Mouse (Mus musculus) megakaryocyte-erythroid progenitor cell, adult 5-6 weeks (primary cell): ENCODE measurements around the gene Plxdc1. TPM values are rescaled to one million over a fixed set of nuclear protein-coding genes. Genes with fewer than 3 reads are reported as not detected.

Experiments used
- ATAC-seq: replicated peaks from 2 replicates; pipeline ENCODE4 v1.8.0; 2016; ENCODE audit warnings: mild to moderate bottlenecking, inconsistent platforms; ENCODE audit not compliant: severe bottlenecking, poor library complexity, low FRiP score, low TSS enrichment
- total RNA-seq, 2 experiments: library from RNA; stranded (forward) in 1 of 2; stranded (reverse) in 1 of 2; fragments of 200-1000, 215-1000 nt in 1 of 2; fragments of >200 nt in 1 of 2; fragmentation: Nextera tagmentation in 1 of 2; gene quantifications; 2 replicates each; pipeline ENCODE4 v1.2.3; 2014 to 2017

The Plxdc1 gene
- total RNA-seq (2014; fragmentation: Nextera tagmentation) (10.2 and 11.8 TPM in 2 replicates), total RNA-seq (2017) (3.4 and 4.1 TPM in 2 replicates)

DNA sequence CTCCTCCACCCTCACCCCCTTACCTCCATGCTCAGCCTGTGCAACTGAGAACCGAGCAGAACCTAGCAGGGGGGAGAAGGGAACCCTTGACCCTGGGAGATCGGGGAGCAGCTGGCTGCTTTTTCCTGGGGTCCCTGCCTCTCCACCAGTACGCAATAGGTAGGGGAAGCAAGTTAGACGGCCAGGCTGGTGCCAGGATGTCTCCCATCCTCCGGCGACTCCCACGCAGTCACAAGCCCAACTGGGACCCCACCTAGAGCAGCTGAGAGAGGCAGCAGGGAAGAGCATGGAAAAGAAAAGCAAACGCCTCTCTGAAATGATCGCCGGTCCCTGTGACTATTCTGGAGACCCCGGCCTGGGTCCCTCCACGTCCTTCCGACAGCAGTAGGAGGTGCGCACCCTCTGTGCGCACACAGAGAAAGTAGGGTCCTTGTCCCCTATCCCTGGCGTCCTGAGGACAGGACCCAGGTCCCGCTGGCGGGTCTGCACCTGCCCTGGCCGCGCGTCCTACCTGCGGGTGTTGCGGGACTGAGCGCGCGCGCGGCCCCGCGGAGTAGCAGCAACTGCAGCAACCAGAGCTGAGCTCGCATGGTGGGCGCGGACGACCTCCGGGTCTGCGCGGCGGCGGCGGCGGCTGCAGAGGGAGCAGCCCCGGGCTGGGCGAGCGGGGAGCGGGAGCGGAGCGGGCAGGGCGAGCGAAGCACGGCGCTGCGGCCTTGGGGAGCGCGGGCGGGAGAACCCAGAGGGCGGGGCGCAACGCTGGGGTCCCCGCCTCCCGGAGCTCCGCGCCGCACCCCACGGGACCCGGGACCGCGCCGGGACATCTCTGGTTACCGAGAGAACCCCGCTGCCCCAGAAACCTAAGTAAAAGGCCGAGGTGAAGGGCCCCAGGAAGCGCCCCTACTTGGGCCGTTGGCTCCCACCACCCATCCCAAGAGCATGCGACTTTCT, at the start of gene Plxdc1:
Gene Plxdc1 (minus strand): TSS at position 718 of the 951 bp plus-strand sequence.
- no peak for ATAC-seq

DNA sequence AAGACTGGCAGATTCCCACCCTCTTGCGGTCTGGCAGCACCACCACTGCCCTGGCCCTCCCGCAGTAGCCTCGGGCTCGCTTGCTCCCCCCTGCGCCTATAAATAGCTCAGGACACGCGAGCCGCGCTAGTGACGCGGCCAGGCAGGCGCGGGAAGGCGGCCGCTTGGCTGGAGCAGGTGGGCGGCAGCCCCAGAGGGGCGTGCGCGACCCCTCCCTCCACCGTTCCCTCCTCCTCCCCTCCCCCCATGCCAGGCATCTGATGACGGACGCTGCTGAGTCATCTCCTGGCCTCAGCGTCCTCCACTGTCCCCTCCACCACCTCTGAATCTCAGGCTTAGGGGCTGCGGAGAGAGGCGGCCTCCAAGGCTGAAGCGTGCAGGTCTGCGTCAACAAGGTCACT, 49.7 kb upstream of the Plxdc1 start:
- ATAC-seq, result no peak

DNA sequence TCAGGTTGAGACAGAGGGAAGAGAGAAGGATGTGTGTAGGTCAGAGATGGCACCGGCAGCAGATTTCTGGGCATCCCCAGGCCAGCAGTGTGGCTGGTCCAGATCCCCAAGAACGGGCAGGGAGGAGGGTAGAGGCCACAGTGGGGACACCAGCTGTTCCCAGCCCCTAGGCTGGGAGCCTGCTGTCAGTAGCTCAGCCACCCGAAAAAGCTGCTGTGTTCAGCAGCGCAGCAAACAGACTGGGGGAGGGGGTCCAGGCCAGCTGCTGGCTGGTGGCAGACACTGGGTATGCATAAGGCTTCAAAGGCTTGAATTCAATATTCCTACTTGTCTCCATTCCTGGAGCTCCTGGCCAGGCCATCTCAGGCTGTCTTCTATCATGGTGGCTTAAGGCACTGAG, 48.6 kb upstream of the Plxdc1 start:
- ATAC-seq, result no peak

DNA sequence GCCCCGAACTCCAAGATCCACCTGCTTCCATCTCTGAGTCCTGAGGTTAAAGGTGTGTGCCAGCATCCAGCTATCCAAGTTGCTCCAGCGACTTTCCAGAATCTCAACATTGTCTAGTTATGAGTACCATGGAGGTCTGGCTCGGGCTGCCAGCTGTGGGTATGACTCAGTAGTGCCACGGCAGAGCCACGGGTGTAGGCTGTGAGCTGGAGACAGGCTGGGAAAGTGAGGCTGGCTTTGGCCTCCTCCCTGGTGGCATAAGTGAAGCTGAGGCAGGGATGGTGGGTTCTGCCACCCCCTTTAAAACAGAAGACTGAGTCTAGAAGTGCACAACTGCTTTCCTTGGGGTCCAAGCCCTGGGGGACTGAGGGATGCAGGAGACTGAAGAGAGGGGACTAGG, 47.8 kb upstream of the Plxdc1 start:
- no peak for ATAC-seq

DNA sequence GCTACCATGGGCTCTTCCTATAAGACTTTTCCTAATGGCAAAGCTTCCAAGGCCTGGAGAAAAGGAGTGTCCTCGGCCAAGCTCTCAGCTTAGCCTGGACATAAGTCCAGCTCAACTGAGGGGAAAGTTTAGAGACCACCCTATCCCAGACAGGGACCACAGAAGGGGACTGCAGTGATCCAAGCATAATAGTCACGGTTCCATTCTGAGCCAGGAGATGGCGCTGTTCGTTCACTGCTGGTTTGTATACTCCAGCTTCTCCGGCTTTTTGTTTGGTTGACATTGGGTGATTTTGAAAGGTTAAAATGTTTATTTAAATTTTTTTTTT, 45.2 kb upstream of the Plxdc1 start:
- ATAC-seq, result peak; percentile 45; the same call in 1 of the 2 replicates

DNA sequence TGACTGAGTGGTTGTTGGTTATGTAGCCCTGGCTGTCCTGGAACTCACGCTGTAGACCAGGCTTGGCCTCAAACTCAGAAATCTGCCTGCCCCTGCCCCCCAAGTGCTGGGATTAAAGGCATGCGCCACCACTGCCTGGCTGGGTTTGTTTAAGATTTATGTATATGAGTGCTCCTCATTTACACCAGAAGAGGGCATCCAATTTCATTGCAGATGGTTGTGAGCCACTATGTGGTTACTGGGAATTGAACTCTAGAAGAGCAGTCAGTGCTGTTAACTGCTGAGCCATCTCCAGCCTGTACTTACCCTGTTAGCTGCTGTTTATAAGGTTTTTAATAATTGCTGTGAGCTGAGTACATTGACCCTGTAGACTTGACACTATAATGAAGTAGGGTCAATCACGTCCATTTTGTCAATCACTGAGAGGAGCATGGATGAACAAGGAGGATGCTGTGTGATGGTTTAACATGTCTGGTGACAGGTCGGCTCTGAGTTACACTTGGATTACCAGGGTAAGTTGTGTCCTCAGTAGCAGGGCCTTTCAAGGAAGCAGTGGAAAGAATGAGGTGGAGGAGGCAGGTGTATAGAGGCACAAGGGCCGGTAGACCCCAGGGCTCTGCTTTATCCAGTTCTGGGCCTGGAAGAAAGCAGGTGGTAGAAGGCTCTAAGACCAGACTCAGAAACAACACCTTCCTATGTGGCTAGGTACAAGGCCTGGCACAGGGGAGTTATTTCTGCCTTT, 44.6 kb upstream of the Plxdc1 start:
- ATAC-seq, result 0 out of 2 replicates have a peak, but pooled peaks have one; percentile 4

DNA sequence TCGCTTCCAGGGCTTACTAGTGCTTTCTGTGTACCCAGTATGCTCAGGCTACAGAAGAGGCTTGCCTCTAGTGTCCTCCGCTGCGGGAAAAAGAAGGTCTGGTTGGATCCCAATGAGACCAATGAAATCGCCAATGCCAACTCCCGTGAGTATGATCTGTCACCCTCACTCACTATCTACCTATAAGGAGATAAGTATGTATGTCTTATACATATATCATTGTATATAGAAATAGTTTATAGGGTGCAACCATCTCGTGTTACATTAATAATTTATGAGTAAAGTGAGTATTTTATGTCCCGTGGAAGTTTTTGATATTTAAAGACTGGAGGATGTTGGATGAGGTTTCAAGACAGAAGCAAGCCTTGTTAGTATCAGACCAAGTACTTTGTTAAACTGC, 41.5 kb upstream of the Plxdc1 start:
- ATAC-seq, result no peak

DNA sequence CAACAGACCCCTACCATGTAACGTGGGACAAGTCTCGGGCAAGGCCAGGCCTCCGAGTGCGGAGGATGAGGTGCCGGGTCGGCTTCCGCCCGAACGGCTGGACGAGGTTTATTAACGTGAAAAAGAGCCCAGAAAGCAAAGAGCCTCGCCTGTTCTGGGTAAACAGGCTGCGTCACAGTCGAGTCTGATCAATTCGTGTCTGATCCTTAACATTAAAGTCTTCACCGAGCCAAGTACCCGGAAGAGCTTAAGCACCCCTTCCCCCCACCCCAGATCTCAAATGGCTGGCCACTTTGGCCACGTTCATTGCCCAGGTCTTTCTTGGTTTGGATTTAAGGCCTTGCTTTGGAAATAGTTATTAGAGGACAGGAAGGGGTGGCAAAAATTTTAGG, 41.0 kb upstream of the Plxdc1 start:
- no peak for ATAC-seq

DNA sequence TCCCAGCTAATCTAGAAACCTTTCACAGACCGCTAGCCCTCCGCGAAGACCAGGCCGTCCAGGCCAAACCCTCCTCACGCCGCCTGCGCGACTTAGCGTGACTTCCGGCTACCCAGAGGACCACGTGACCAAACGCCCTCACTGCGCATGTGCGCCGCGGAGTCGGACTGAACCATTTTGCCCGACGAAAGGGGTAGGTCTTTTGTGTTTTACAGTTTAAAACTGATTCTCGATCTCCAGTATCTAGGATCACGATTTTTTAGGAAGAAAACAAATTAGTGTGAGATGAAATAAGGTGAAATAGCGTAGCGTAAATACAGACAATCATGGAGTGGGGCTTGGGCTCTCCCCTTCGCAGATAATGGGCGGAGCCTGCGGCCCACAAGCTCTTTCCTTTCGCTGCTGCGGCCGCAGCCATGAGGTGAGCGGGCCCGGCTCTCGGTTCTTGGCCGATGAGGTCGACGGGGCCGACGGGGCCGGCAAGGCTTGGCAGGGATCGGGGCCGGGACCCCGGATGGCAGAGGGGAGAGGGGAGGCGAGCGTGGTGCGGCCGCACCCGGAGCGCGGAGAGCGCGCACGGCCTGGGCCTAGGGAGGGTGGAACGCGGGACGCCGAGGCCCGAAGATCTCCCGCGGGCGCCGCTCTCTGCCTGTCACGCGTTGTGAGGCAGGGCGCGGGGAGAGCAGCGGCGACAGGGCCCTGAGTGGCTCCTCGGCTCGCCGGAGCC, 40.5 kb upstream of the Plxdc1 start, which contains the start of gene Rpl19:
Gene Rpl19 (plus strand): TSS at position 141 of the 727 bp plus-strand sequence.
- ATAC-seq, result peak; percentile 78

DNA sequence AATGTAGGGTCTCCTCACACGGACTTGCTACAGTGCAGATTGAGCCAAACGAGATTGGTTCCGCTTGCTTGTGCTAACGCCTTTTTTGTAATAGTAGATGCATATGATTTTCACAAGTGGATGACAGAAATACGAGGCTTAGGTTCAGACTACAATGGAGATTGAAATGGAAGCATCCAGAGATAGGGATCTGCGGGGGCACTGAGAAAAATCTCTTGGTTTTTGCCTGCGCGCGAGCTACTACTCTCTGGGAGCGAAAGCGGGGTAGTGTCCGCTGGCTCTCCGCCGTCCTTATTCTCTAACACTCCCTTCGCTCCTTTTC, 40.0 kb upstream of the Plxdc1 start:
- ATAC-seq, result no peak; the same call in 1 of the 2 replicates

DNA sequence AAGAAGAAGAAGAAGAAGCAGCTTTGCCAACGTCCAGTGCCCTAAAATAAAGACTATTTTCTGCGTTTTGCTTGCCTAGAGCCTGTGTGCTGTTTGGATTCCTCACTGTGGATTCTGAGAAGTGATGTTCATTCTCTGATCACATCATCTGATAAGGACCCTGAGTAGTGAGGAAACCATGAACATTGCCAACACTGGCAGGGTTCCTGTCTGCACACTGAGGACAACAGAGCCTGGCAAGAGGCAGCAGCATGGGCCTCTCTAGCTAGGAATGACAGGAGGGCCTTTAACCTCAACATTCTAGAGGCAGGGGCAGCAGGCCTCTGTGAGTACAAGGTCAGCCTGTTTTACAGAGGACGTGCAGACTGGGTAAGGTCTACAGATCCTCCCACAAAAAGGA, 38.3 kb upstream of the Plxdc1 start:
- no peak for ATAC-seq

DNA sequence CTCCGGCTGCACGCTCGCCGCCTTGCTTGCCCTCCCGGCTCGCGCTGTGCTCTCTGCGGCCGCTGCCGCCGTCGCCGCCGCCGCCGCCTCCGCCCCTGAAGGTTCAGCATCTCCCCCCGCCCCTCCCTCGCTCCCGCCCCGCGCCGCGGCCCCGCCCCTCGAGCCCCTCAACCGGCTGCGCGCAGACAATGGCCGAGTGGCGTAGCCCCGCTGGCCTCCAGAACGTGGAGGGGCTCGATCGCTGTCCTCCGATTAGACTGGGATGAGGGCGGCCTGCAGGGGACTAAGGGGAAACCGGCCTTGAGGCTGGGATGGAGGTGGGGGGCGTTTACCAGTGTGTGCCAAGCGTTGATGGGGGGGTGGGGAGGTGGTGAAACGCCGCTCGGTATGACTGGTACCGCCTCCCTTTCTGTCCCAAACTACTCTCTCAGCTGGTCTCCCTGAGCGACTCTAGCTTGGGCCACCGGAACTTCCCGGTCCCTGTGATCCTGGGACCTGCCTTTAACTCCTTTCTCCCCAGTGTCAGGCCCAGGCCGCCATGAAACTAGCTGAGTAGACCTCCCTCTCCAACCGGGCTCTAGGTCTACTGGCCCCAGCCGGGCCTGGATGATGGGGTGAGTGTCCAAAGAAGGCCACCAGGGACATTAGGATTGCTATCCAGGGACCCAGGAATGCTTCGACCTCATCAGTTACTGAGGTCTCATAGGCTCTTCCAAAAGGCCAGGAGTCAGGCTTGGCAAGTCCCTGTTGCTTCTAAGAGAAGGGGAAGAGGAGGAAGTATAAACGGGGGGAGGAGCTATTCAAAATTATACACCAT, 36.5 kb upstream of the Plxdc1 start, which contains the start of gene Cacnb1:
Gene Cacnb1 (minus strand): TSS at position 480 of the 817 bp plus-strand sequence.
- no peak for ATAC-seq

DNA sequence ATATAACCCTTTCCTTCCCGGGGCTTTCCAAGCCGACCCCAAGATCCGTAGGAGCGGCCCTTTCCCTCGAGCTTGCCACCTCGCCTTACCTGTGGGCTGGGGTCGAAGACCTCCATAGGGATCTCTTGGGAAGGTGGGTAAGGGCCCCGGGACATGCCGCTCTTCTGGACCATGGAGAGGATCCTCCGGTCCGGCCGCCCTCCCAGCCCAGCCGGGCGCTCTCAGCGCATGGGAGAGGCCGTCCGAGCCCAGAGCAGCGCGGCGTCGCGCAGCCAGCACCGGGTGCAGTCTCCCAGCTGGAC, 36.0 kb upstream of the Plxdc1 start:
- peak; percentile 18; the same call in 1 of the 2 replicates for ATAC-seq

DNA sequence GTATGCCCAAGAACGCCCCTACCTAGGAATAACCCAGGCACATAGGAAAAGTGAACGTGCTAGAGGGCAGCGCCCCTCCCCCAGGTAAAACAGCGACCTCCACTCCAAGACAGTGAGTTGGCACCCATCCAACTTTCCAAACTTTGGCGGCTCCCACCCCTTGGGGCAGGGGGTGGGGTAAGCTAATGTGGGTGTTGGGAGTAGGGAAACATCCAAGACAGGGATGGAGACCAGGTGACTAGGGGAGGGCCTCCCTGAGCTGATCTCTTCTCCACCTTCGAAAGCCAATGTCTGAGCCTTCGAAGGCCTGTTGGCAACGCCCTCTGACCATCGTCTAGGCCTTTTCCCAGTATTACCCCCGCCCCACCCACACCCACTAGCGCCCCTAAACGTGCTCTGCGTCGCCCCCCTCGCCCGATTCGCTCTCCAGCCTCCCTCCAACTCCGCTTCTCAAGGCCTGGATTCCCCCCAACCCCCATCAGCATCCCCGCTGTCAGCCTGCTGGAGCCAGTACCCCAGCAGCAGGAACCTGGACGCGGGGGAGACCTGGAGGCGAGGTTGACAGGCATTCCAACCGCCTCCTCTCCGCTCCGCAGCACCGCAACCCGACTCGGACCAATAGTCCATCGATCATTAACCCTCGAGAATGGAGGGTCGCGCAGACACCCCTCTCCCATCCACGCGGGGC, 35.5 kb upstream of the Plxdc1 start:
- ATAC-seq, result no peak

DNA sequence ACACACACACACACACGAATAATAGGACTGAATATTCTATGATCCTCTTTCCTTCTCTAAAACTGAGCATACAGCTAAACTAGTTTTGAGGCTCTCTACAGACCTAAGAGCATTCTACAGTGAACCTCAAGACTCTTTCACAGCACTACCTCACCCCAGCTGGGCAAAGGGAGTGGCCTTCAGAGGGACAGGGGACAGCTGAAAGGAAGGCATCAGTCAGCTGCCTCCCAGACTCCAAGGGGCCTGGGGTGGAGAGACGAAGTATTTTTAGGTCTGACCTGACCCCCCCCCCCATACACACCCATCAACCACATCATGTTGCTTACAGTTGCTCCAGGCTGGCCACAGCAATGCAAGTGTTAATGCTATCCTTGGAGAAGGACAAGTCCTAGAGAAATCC, 34.9 kb upstream of the Plxdc1 start:
- ATAC-seq, result no peak

DNA sequence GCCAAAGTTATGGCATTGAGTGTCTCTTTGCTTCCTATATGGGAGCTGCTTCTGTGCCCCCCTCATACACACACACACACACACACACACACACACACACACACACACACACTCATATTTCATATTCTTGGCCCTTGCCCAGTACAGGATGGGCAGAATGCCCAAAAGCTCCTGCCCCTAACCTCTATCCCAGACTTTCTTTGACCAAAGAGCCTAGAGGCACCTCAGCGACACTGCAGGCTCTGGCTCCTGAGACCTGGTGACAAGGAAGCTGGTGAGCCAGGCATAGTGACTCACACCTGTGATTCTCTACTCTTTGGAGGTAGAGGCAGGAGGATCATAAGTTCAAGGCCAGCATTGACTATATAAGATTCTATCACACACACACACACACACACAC, 34.5 kb upstream of the Plxdc1 start:
- ATAC-seq, result no peak

DNA sequence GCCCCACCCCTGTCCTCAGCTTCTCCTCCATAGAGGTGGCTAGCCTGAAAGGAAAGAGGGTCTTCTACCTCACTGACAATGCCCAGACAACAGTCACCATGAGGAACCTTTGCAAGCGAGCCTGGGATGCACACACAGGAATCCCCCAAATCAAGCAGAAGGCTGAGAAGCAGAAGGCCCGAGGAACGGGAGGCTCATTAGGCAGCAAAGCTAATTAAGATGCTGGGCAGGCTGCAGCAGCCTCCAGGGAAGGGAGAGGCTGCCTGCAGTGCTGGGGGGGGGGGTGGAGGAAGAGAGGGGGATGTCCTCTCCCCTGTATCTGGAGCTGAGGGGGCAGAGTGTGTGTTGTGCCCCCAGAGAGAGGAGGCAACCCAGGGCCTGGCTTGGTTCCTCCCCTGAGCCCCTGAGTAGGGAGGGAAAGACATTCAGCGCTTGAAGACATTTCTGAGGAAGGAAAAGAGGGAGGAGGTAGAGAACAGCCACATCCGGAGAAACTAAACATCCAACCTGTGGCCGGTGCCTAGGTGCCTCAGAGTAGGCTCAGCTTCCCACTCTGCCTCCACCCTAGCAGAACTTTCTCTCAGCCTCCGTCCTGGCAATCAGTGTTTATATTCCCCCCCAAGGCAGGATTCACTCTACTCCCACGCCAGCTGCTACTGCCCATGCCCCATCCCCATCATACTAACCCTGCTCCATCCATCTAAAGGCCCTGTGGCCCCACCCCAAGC, 33.8 kb upstream of the Plxdc1 start:
- no peak for ATAC-seq
